Mouse (Mus musculus): ENCODE measurements around the gene Zfp553. TPM values are rescaled to one million over a fixed set of nuclear protein-coding genes. Genes with fewer than 3 reads are reported as not detected.

Gene Zfp553
- total and polyA plus RNA-seq, 3 experiments = 9.8 to 17.4 (median 15.0) TPM

DNA sequence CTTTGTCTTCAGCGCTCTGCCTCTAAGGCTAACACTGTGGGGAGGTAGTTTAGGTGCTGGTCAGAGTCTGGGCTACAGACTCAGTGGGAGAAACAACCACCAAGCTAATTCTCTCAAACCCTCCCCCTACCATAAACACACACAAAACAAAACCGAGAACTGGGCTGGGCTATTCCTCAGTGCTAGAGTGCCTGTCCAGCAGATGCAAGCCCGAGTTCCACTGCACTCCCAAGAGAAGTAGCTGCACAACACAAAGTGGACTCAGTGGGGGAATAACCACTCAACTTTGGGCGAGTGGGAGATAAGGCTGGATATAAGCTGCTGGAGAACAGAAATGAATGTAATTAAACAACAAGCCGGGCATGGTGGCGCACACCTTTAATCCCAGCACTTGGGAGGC, 42.2 kb upstream of the Zfp553 start (continued):
- peak; percentile 44; the same call in 1 of the 2 replicates for TF ChIP-seq ETS1 (conservative IDR thresholded peaks at IDR 0.05; ENCODE audit: low read depth, low read length)
- no peak for TF ChIP-seq ELF1 (IDR thresholded peaks at IDR 0.05; ENCODE audit: low read depth, low read length)
- TF ChIP-seq MXI1 (IDR thresholded peaks at IDR 0.05; ENCODE audit: low read depth, low read length) = no peak

DNA sequence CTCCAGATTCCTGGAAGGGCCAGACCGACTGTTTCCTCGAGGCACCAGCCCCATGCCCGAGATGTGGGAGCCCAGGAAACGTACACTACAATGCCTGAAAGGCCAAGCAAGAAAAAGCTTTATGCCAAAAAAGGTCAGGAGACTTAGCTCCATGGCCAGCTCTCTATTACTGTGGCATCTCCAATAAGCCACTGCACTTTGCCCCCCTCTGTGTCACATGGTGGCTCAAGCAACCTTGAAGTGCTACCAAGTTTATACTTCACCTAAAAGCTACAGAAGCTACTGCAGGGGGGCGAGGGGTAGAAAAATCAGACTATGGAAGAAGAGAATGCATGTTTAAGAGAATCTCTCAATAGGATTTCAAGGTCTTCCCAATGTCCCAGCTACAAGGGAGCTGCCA, 39.9 kb upstream of the Zfp553 start:
- no peak overlapping the region for H3K4me3 ChIP-seq (replicated peaks in 1 of 3; ENCODE audit: low read depth in 2 of 3, low read length in 2 of 3, poor library complexity in 1 of 3)
- H3K9ac ChIP-seq (ENCODE audit: insufficient read depth, low read depth) = peak overlapping the region; percentile 9; the same call in 1 of the 2 replicates
- dilution Hi-C loops (cut with MboI; ENCODE audit: extremely low pct_ligation_motif_present, extremely low pct_unique_long_range_greater_than_20kb, low sequenced_read_pairs) (no loop called here), in situ Hi-C loops (cut with MboI; ENCODE audit: low pct_ligation_motif_present, low pct_unique_long_range_greater_than_20kb, low sequenced_read_pairs) (no loop called here)
- peaks cover 46 to 68% of the 10 kb centered on the region in 2 experiments for H3K36me3 ChIP-seq (replicated peaks in 1 of 2; ENCODE audit: control insufficient read depth in 1 of 2, insufficient read depth in 1 of 2, low read length in 1 of 2)
- DNase-seq (ENCODE audit: extremely low read depth) = no peak
- H3K4me1 ChIP-seq (ENCODE audit: control insufficient read depth in 1 of 2, insufficient read depth in 2 of 2) = peaks cover 24 to 74% of the 10 kb centered on the region in 2 experiments
- no peak overlapping the region; the same call in 1 of the 2 replicates for H3K4me2 ChIP-seq (ENCODE audit: insufficient read depth, low read depth, poor library complexity, severe bottlenecking)
- no peak overlapping the region for H3K27ac ChIP-seq (ENCODE audit: insufficient read depth, low read depth)
- no peak for TF ChIP-seq MYC (IDR thresholded peaks at IDR 0.05; ENCODE audit: low read depth, low read length)
- no peak for TF ChIP-seq MAFK (IDR thresholded peaks at IDR 0.05; ENCODE audit: insufficient replicate concordance, low read length)
- TF ChIP-seq JUND (conservative IDR thresholded peaks at IDR 0.05; ENCODE audit: low read depth, low read length) = no peak
- TF ChIP-seq MEF2A (IDR thresholded peaks at IDR 0.05; ENCODE audit: borderline replicate concordance, low read depth, low read length) = no peak
- TF ChIP-seq MAZ (IDR thresholded peaks at IDR 0.05; ENCODE audit: low read depth, low read length) = no peak
- H3K79me2 ChIP-seq (replicated peaks; ENCODE audit: control insufficient read depth, extremely low read depth, insufficient read depth, poor library complexity, severe bottlenecking) = peaks cover 36% of the 10 kb centered on the region
- no peaks in the 10 kb centered on the region for H3K9me3 ChIP-seq (replicated peaks; ENCODE audit: low read length)
- H3K27me3 ChIP-seq (replicated peaks) = no peaks in the 10 kb centered on the region

DNA sequence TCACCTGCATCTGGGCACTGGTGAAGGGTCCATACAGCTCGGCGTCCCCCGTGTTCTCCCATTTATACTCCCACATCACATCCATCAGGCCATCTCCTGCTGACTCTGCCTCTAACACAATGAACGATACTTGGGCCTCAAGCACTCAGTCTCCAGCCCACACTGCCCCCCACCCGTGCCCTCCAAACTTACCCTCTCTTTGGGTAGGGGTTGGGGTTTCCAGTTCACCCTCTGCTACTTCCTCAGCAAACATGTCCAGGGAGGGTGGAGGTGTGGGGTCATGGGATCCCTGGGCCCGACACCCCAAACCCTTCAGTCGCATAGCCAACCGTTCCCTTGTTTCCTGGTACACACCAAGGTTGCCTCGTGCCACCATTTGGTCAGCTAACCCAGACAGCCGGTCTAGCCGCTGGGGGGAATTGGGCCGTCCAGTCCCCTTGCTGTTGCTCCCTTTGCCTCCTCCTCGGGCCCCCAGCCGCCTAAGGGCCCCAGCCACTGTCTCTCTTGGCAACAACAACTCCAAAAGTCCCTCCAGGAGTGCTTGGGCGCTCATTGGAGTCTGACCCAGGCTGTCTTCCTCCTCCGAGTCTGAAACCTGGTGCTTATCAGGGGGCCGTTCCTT, 38.7 kb upstream of the Zfp553 start:
- peak overlapping the region; percentile 2; the same call in 1 of the 2 replicates for H3K27ac ChIP-seq (ENCODE audit: insufficient read depth, low read depth)
- peaks cover 21 to 62% of the 10 kb centered on the region in 2 experiments for H3K4me1 ChIP-seq (ENCODE audit: control insufficient read depth in 1 of 2, insufficient read depth in 2 of 2)
- H3K4me3 ChIP-seq (replicated peaks in 1 of 3; ENCODE audit: low read depth in 2 of 3, low read length in 2 of 3, poor library complexity in 1 of 3) = peak overlapping the region; percentile 68 to 79 (median 78)
- H3K9me3 ChIP-seq (replicated peaks; ENCODE audit: low read length) = no peaks in the 10 kb centered on the region
- in situ Hi-C loops (cut with MboI; ENCODE audit: low pct_ligation_motif_present, low pct_unique_long_range_greater_than_20kb, low sequenced_read_pairs) (no loop called here), dilution Hi-C loops (cut with MboI; ENCODE audit: extremely low pct_ligation_motif_present, extremely low pct_unique_long_range_greater_than_20kb, low sequenced_read_pairs) (no loop called here)
- peaks cover 57 to 77% of the 10 kb centered on the region in 2 experiments for H3K36me3 ChIP-seq (replicated peaks in 1 of 2; ENCODE audit: control insufficient read depth in 1 of 2, insufficient read depth in 1 of 2, low read length in 1 of 2)
- H3K79me2 ChIP-seq (replicated peaks; ENCODE audit: control insufficient read depth, extremely low read depth, insufficient read depth, poor library complexity, severe bottlenecking) = peaks cover 36% of the 10 kb centered on the region
- peak overlapping the region; percentile 95 for H3K9ac ChIP-seq (ENCODE audit: insufficient read depth, low read depth)
- peak overlapping the region; percentile 74 for H3K4me2 ChIP-seq (ENCODE audit: insufficient read depth, low read depth, poor library complexity, severe bottlenecking)
- TF ChIP-seq USF1 (IDR thresholded peaks at IDR 0.05; ENCODE audit: low read depth, low read length) = no peak
- no peak for TF ChIP-seq USF2 (conservative IDR thresholded peaks at IDR 0.05; ENCODE audit: low read depth, low read length)
- no peak for TF ChIP-seq CTCF (conservative IDR thresholded peaks at IDR 0.05 in 1 of 2, IDR thresholded peaks at IDR 0.05 in 1 of 2; ENCODE audit: low read depth in 2 of 2, low read length in 2 of 2)
- no peak for TF ChIP-seq NRF1 (IDR thresholded peaks at IDR 0.05; ENCODE audit: low read depth, low read length)
- TF ChIP-seq TCF12 (IDR thresholded peaks at IDR 0.05; ENCODE audit: low read depth, low read length) = no peak
- no peak for TF ChIP-seq KAT2A (IDR thresholded peaks at IDR 0.05; ENCODE audit: insufficient replicate concordance, low read length)
- no peaks in the 10 kb centered on the region for H3K27me3 ChIP-seq (replicated peaks)
- no peak for DNase-seq (ENCODE audit: extremely low read depth)
